Mouse (Mus musculus) ES-E14 (cell line): ENCODE data around the gene Slc5a2. TPM values are rescaled to one million over a fixed set of nuclear protein-coding genes. Genes with fewer than 3 reads are reported as not detected.

Experiments
- DNase-seq: peaks from one replicate; pipeline ENCODE4 v3.0.0-alpha.2; 2013; ENCODE audit warnings: low read depth, low spot score
- H3K27ac ChIP-seq: 2 replicates; pipeline ENCODE4 v1.5.1; 2012; ENCODE audit warnings: low read depth, mild to moderate bottlenecking, low read length, moderate library complexity, mixed read lengths; ENCODE audit not compliant: poor library complexity, insufficient read depth, severe bottlenecking
- H3K36me3 ChIP-seq: 2 replicates; pipeline ENCODE4 v1.6.1; 2012; ENCODE audit warnings: mild to moderate bottlenecking, low read length, moderate library complexity, mixed read lengths; ENCODE audit not compliant: control insufficient read depth, poor library complexity, insufficient read depth, severe bottlenecking
- H3K4me1 ChIP-seq, 2 experiments: fragments of 150-350 bp in 1 of 2; sonication (generic) in 1 of 2; 2 replicates each; pipeline ENCODE4 v1.6.1; 2012; ENCODE audit warnings: low read length in 2 of 2, mild to moderate bottlenecking in 1 of 2, mixed read lengths in 1 of 2; ENCODE audit not compliant: control insufficient read depth in 2 of 2, insufficient read depth in 2 of 2, poor library complexity in 1 of 2
- H3K4me3 ChIP-seq, 2 experiments: fragments of 150-350 bp in 1 of 2; sonication (generic) in 1 of 2; 2 replicates each; pipeline ENCODE4 v1.5.1; 2012; ENCODE audit warnings: low read length in 2 of 2, low read depth in 1 of 2, mild to moderate bottlenecking in 1 of 2, mixed read lengths in 1 of 2; ENCODE audit not compliant: insufficient read depth in 1 of 2, poor library complexity in 1 of 2, severe bottlenecking in 1 of 2
- H3K9ac ChIP-seq: 2 replicates; pipeline ENCODE4 v1.6.1; 2012; ENCODE audit warnings: low read depth, mild to moderate bottlenecking, low read length, mixed read lengths; ENCODE audit not compliant: poor library complexity, insufficient read depth, severe bottlenecking
- H3K9me3 ChIP-seq: fragments of 150-350 bp; sonication (generic); 2 replicates; pipeline ENCODE4 v1.6.1; 2012; ENCODE audit warnings: low read depth, mild to moderate bottlenecking, low read length; ENCODE audit not compliant: control insufficient read depth, insufficient read depth
- CHD2 ChIP-seq: IDR thresholded peaks from 2 replicates; pipeline ENCODE4 v1.6.1; 2014; ENCODE audit warnings: mild to moderate bottlenecking, low read depth, low read length, inconsistent platforms
- HCFC1 ChIP-seq: IDR thresholded peaks from 2 replicates; pipeline ENCODE4 v1.6.1; 2012; ENCODE audit warnings: low read length, inconsistent platforms, borderline replicate concordance; ENCODE audit not compliant: insufficient read depth
- MAFK ChIP-seq: IDR thresholded peaks from 2 replicates; pipeline ENCODE4 v1.6.1; 2014; ENCODE audit warnings: mild to moderate bottlenecking, low read depth, low read length, inconsistent platforms; ENCODE audit not compliant: insufficient read depth
- ZC3H11A ChIP-seq: IDR thresholded peaks from 2 replicates; pipeline ENCODE4 v1.6.1; 2012; ENCODE audit warnings: low read depth, mild to moderate bottlenecking, inconsistent platforms, low read length, borderline replicate concordance
- ZNF384 ChIP-seq: IDR thresholded peaks from 2 replicates; pipeline ENCODE4 v1.6.1; 2012; ENCODE audit warnings: low read depth, low read length, inconsistent platforms
- in situ Hi-C, 2 experiments: fragments of 600-800 bp; cut with MboI; formaldehyde crosslinking; loops; one replicate each; pipeline ENCODE4 v1.15.1; 2025; ENCODE audit warnings: low sequenced_read_pairs in 2 of 2, inconsistent platforms in 1 of 2; ENCODE audit not compliant: unreplicated experiment in 2 of 2
- total RNA-seq: library from RNA; depleted of rRNA; stranded (reverse); fragments of 300-350 nt; gene quantifications from 2 replicates; pipeline ENCODE4 v1.2.3, GENCODE M21; 2012

Slc5a2 gene
- total RNA-seq, 1 experiment: 0.49 TPM

DNA sequence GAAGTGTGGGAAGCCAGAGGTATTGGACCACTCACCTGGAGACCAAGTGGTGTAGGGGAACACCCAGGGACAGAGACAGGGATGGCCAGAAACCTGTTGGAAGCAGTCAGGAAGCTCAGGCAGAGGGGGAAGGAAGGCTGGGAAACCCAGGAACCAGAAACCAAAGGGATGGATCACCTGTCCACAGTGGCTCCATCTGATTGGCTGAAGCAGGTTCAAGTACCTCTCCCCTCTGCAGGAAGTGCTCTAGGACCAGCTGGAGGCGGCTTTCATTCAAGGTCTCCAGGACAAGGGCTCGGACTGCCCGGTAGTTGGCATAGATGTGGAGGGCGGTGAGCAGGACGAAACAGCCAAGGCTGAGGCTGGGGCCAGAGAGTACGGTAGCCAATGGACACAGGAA lies 10.6 kb downstream of the Slc5a2 start:
- TF ChIP-seq HCFC1 (no peak), ZNF384 (no peak), ZC3H11A (no peak), MAFK (no peak)
- Histone ChIP-seq H3K27ac (no peak overlapping the region), H3K36me3 (peaks cover 15% of the 10 kb centered on the region; the same call in 1 of the 2 replicates), H3K9ac (no peak overlapping the region), H3K9me3 (no peaks in the 10 kb centered on the region), H3K4me1 (peaks cover 0 to 11% of the 10 kb centered on the region in 2 experiments; a peak in 2 of 4 replicates), H3K4me3 (no peak overlapping the region)
- in situ Hi-C loops: no loop called here
- no peak for DNase-seq

- in situ Hi-C loops: no loop called here
- H3K36me3 ChIP-seq: peaks cover 11% of the 10 kb centered on the region
- H3K27ac ChIP-seq: no peak overlapping the region
- no peaks in the 10 kb centered on the region for H3K9me3 ChIP-seq
- TF ChIP-seq HCFC1 (no peak), CHD2 (no peak), ZC3H11A (no peak), ZNF384 (no peak), MAFK (no peak)
- peaks cover 0 to 11% of the 10 kb centered on the region in 2 experiments; a peak in 2 of 4 replicates for H3K4me1 ChIP-seq
- no peak overlapping the region for H3K4me3 ChIP-seq
- no peak for DNase-seq
- H3K9ac ChIP-seq: no peak overlapping the region
Observed at GRCm38 (mm10) chr7:128279750-128280149, 14.3 kb downstream of the Slc5a2 start.

DNA sequence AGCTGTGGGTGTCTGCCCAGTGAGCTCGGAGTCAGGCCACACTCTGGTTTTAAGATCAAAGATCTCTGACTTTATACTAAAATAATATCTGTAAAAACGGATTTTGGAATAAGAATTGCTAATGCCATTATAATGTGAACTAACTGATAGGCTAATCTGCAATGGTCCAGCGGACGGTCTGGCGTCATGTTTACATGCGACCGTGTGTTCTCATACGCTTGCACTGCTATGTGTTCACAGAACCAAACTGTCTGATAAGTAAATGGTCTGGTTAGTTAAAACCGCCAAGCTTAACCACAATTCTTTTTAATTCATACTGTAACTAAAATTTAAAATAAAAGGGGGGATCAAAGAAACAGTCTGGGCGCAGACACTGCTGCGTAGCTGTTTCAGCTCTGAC lies 16.3 kb downstream of the Slc5a2 start:
- Histone ChIP-seq H3K36me3 (peaks cover 6% of the 10 kb centered on the region), H3K9me3 (no peaks in the 10 kb centered on the region), H3K27ac (no peak overlapping the region), H3K9ac (no peak overlapping the region), H3K4me1 (peaks cover 0 to 6% of the 10 kb centered on the region in 2 experiments; a peak in 2 of 4 replicates), H3K4me3 (no peak overlapping the region)
- TF ChIP-seq CHD2: no peak
- TF ChIP-seq ZC3H11A: no peak
- no peak for TF ChIP-seq ZNF384
- TF ChIP-seq MAFK: no peak
- no peak for TF ChIP-seq HCFC1
- DNase-seq: no peak
- in situ Hi-C loops: no loop called here

DNA sequence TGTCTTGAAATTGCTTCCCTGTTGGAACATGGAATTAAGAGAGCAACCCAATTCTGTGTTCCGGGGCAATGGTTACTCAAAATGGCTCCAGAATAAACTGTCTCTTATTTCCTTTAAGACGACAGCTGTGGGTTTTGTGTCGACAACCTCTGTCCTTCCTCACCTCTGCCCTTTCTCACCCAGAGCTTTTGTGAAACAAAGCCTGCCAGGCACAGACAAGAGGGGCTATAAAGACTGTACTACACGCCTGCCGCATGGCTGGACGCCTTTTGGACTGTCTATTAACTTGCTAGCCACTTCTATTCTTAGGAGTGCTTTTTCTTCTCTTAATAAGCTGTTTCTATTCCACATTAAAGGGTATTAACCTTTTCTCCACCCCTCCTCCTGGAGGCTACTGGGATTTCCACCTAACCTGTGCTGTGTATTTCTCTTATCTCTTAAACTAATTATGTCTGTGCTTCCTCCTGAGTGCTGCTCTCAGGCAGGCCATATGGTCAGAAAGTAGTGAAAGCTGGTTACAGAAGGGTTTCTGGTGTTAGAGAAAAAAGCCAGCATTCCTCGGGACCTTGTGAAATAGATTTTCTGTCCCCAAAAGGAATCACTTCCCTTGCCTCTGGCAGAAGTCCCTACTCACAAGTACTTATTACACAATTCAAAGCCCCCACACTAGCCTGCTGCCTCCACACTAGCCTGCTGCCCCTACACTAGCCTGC lies 17.2 kb downstream of the Slc5a2 start:
- Histone ChIP-seq H3K9me3 (no peaks in the 10 kb centered on the region), H3K4me3 (no peak overlapping the region), H3K4me1 (peaks cover 0 to 3% of the 10 kb centered on the region in 2 experiments; a peak in 1 of 4 replicates), H3K27ac (no peak overlapping the region), H3K36me3 (peaks cover 12% of the 10 kb centered on the region), H3K9ac (no peak overlapping the region)
- in situ Hi-C loops: no loop called here
- no peak for DNase-seq
- TF ChIP-seq ZNF384 (no peak), ZC3H11A (no peak), HCFC1 (no peak), MAFK (no peak), CHD2 (no peak)
